Mouse (Mus musculus) macrophage (primary cell): ENCODE results near the gene Idh3b. TPM values are rescaled to one million over a fixed set of nuclear protein-coding genes. Genes with fewer than 3 reads are reported as not detected.

Source experiments
- H3K27ac ChIP-seq: fragments of 350-480 bp; formaldehyde crosslinking; 2 replicates; pipeline ENCODE4 v1.9.0; 2021
- H3K36me3 ChIP-seq: fragments of 350-480 bp; formaldehyde crosslinking; 2 replicates; pipeline ENCODE4 v1.9.0; 2021; ENCODE audit errors: inconsistent target
- H3K4me3 ChIP-seq: fragments of 350-480 bp; formaldehyde crosslinking; 2 replicates; pipeline ENCODE4 v1.9.0; 2021; ENCODE audit errors: inconsistent target
- H3K79me2 ChIP-seq: fragments of 350-480 bp; formaldehyde crosslinking; 2 replicates; pipeline ENCODE4 v1.9.0; 2021; ENCODE audit errors: inconsistent target
- WGBS: methylation state at CpG from one replicate; pipeline ENCODE4 v1.1.7; 2026; ENCODE audit warnings: inconsistent platforms; ENCODE audit not compliant: missing documents; 5-methylcytosine and 5-hydroxymethylcytosine counted together
- polyA plus RNA-seq: library from polyadenylated mRNA; stranded (reverse); fragments of 250-400 nt; gene quantifications from 3 replicates; pipeline ENCODE4 v1.2.4, GENCODE M21; 2018; ENCODE audit warnings: inconsistent platforms
- total RNA-seq, 78 experiments: library from RNA; depleted of rRNA; stranded (reverse); fragments of 250-400 nt; gene quantifications; 1 replicate in 9 of 78; 2 replicates in 24 of 78; 3 replicates in 43 of 78; 4 replicates in 2 of 78; pipeline ENCODE4 v1.2.4; 2018; ENCODE audit warnings: inconsistent platforms in 56 of 78

Gene Idh3b
- 100 to 1,000 TPM in 24 of 26 experiments, 10 to 100 TPM in 2; 90.3 to 274 (median 197) TPM for total RNA-seq (2018; cell fraction: chromatin; rRNA removed)
- 100 to 1,000 TPM in 12 of 26 experiments, 10 to 100 TPM in 14; 64.9 to 119 (median 98.9) TPM for total RNA-seq (2018; cell fraction: cytosol; rRNA removed)
- 100 to 1,000 TPM in 15 of 26 experiments, 10 to 100 TPM in 11; 60.7 to 146 (median 112) TPM for total RNA-seq (2018; cell fraction: nucleus; rRNA removed)
- polyA plus RNA-seq: 93.5 to 120 TPM (median 103 TPM) in 3 replicates

GRCm38 (mm10) chr2:130283854-130284654 lies at the start of gene Idh3b:
Gene Idh3b (minus strand): TSS chr2:130284547.
- peak within 1 kb of the TSS; percentile 73 for H3K27ac ChIP-seq
- peak within 1 kb of the TSS; percentile 94 for H3K4me3 ChIP-seq
- WGBS: 1% methylated on average over 51 of the region's 51 CpGs
- peaks cover 26% of the 10 kb centered on the region for H3K36me3 ChIP-seq
- peaks cover 18% of the 10 kb centered on the region for H3K79me2 ChIP-seq

- 94% methylated on average over 2 of the region's 2 CpGs for WGBS
- H3K27ac ChIP-seq: no peak overlapping the region
- H3K36me3 ChIP-seq: no peaks in the 10 kb centered on the region
- H3K4me3 ChIP-seq: no peak overlapping the region
- H3K79me2 ChIP-seq: no peaks in the 10 kb centered on the region
Measured at GRCm38 (mm10) chr2:130329502-130329901, 45.2 kb upstream of the Idh3b start.

- Histone ChIP-seq H3K27ac (no peak overlapping the region), H3K36me3 (no peaks in the 10 kb centered on the region), H3K79me2 (no peaks in the 10 kb centered on the region), H3K4me3 (no peak overlapping the region)
- WGBS: 100% methylated on average over 1 of the region's 1 CpGs
Measured at GRCm38 (mm10) chr2:130327057-130327456, 42.7 kb upstream of the Idh3b start.

- Histone ChIP-seq H3K4me3 (no peak overlapping the region), H3K27ac (no peak overlapping the region), H3K36me3 (no peaks in the 10 kb centered on the region), H3K79me2 (no peaks in the 10 kb centered on the region)
- 80% methylated on average over 4 of the region's 4 CpGs for WGBS
Measured at GRCm38 (mm10) chr2:130303014-130303413, 18.7 kb upstream of the Idh3b start.

DNA sequence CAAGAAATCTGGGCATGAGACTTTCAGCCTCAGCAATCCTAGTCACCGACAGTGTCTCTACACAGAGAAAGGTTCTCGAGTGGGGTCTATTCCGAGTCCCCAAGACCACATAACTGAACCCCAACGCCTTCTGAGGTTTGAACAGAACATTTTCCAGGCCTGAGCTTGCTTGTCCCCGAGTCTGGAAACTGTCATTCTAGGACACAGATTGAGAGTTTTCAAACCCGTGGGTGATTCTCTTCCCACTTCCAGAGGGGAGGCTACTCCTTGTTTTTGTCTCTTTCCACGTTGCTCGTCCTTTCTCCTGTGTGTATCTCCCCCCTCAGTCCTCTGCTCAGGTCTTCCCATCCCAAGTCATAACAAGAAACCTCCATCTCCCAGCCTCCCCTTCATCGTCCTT lies 13.2 kb upstream of the Idh3b start:
- Histone ChIP-seq H3K36me3 (no peaks in the 10 kb centered on the region), H3K79me2 (no peaks in the 10 kb centered on the region), H3K4me3 (no peak overlapping the region), H3K27ac (no peak overlapping the region)
- 85% methylated on average over 9 of the region's 9 CpGs for WGBS

GRCm38 (mm10) chr2:130296134-130296745 lies 11.9 kb upstream of the Idh3b start:
- no peaks in the 10 kb centered on the region for H3K79me2 ChIP-seq
- H3K36me3 ChIP-seq: no peaks in the 10 kb centered on the region
- 10% methylated on average over 20 of the region's 20 CpGs for WGBS
- no peak overlapping the region for H3K27ac ChIP-seq
- H3K4me3 ChIP-seq: no peak overlapping the region

GRCm38 (mm10) chr2:130295331-130296133 lies 11.2 kb upstream of the Idh3b start:
- no peak overlapping the region for H3K4me3 ChIP-seq
- no peaks in the 10 kb centered on the region for H3K79me2 ChIP-seq
- H3K36me3 ChIP-seq: no peaks in the 10 kb centered on the region
- no peak overlapping the region for H3K27ac ChIP-seq
- WGBS: 3% methylated on average over 63 of the region's 99 CpGs

DNA sequence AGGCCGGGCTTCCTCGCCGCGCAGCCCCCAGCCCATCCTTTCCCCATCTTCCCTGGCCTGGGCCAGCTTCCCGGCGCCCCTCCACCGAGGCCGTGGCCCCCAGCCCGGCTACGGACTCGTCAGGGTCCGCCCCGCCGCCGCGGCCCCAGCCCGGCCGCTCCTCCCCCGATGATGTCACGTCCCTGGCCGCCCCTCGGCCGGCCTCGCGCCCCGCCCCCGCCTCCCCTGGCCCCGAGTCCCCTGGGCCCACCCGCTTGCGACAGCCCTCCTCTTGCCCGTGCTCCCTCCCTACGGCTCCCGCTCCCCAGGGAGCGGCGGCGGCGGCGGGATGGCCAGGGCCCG lies 10.6 kb upstream of the Idh3b start, which contains the start of gene Ebf4:
Ebf4 (plus strand) TSS at position 234 of the 342 bp plus-strand sequence.
- H3K79me2 ChIP-seq: no peaks in the 10 kb centered on the region
- WGBS: 1% methylated on average over 24 of the region's 39 CpGs
- no peak within 1 kb of the TSS for H3K27ac ChIP-seq
- no peak within 1 kb of the TSS for H3K4me3 ChIP-seq
- H3K36me3 ChIP-seq: no peaks in the 10 kb centered on the region

DNA sequence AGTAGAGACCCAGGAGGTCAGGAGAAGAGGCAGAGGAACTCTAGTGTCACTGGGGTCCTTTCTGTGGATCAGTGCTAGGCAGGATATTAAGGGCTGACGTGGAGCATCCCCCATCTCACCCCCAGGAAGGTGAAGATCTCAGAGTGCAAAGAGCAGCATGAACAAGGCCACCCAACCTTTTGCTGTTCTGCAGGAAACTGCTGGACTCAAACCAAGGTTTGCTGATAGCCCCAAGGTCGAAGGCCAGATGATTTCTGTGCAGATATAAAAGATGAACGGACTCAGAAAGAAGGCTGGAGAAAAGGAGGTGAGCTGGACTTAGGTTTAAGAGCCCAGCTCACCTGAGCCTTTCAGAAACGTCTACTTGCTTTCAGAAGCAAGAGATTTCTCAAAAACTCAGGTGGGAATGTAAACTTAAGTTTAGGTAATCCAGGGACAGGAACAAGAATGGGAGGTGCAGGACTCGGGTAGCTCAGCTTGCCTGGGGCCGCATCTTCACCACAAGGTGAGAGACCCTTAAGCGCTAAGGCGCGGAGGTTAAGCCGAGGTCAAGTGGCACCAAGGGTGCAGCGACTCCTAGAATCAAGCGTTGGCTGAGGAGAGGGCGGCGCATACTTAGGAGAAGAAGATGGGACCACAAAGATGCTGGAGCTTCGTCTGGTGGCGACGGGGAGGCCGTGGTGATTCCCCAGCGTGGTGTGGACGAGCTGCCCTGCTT lies 10.0 kb upstream of the Idh3b start:
- Histone ChIP-seq H3K27ac (no peak overlapping the region), H3K79me2 (no peaks in the 10 kb centered on the region), H3K36me3 (no peaks in the 10 kb centered on the region), H3K4me3 (no peak overlapping the region)
- 16% methylated on average over 20 of the region's 20 CpGs for WGBS

GRCm38 (mm10) chr2:130293486-130293885 lies 9.1 kb upstream of the Idh3b start:
- Histone ChIP-seq H3K79me2 (no peaks in the 10 kb centered on the region), H3K36me3 (no peaks in the 10 kb centered on the region), H3K4me3 (no peak overlapping the region), H3K27ac (no peak overlapping the region)
- 11% methylated on average over 4 of the region's 4 CpGs for WGBS

GRCm38 (mm10) chr2:130293009-130293408 lies 8.7 kb upstream of the Idh3b start:
- no peak overlapping the region for H3K27ac ChIP-seq
- no peak overlapping the region for H3K4me3 ChIP-seq
- 63% methylated on average over 3 of the region's 3 CpGs for WGBS
- H3K36me3 ChIP-seq: no peaks in the 10 kb centered on the region
- no peaks in the 10 kb centered on the region for H3K79me2 ChIP-seq

DNA sequence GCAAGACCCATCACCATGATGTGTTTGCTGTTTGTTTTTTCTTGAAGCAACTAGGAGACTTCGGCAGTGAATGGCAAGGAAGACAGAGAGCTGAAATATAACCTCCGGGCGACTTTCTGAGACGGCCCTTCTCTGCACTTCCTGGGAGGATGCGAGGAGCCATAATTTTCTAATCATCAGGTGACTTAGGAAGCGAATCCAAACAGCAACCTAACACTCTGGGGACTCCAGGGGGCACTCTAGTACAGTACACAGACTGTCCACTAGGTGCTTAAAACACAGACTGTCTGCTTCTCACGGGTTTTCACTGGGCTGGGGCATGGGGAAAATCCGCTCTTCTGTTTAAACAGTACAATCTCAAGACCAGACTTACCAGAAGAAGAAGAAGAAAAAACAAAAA lies 7.1 kb upstream of the Idh3b start:
- Histone ChIP-seq H3K27ac (no peak overlapping the region), H3K4me3 (no peak overlapping the region), H3K36me3 (no peaks in the 10 kb centered on the region), H3K79me2 (no peaks in the 10 kb centered on the region)
- WGBS: 5% methylated on average over 8 of the region's 8 CpGs

DNA sequence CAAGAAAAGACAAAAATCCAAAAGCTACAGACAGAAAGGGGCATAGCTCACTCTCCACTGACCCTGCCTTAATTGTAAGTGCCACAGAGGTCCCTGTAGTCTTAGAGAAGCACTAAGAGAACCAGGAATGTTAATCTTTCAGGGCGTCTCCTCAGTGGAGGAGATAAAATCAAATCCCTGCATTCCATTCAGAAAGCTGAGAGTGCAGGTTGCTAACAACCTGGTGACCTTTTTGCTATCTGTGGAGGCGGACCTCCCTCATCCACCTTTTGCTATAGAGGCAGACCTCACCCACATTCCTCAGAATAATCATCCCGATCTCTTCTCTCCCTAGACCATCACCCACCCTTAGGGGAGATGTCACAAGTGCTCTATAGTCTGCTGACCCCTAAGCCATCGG lies 4.7 kb upstream of the Idh3b start:
- H3K27ac ChIP-seq: no peak overlapping the region
- 85% methylated on average over 4 of the region's 4 CpGs for WGBS
- H3K4me3 ChIP-seq: no peak overlapping the region
- H3K36me3 ChIP-seq: no peaks in the 10 kb centered on the region
- peaks cover 2% of the 10 kb centered on the region for H3K79me2 ChIP-seq

DNA sequence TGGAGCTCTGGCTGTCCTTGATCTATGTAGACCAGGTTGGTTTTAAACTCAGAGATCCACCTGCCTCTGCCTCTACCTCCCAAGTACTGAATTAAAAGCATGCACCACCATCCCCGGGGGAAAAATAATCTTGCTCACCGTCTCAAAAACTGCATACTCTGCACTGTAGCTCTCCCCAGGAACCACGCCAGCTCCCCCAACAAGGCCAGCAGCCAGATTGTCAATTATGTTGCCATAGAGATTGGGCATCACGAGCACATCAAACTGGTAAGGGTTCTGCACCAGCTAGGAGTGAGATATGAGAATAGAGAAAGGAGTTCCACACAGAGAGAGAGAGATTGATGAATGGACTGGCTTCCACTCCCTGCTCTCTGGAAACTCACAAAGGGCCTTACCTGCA lies 3.5 kb downstream of the Idh3b start:
- 90% methylated on average over 4 of the region's 4 CpGs for WGBS
- Histone ChIP-seq H3K36me3 (peaks cover 52% of the 10 kb centered on the region), H3K79me2 (peaks cover 31% of the 10 kb centered on the region), H3K4me3 (no peak overlapping the region), H3K27ac (no peak overlapping the region)
